Mouse (Mus musculus) embryo, embryonic 11 days (tissue): ENCODE results near the gene Rps21.
"Not testable (repeated sequence)": the region's sequence is repeated elsewhere in the genome, so short reads cannot be mapped to it uniquely, and the experiment has no call there.

Source experiments
- DNase-seq: peaks from one replicate; pipeline ENCODE4 v3.0.0-alpha.2; 2015

The Rps21 gene

DNA sequence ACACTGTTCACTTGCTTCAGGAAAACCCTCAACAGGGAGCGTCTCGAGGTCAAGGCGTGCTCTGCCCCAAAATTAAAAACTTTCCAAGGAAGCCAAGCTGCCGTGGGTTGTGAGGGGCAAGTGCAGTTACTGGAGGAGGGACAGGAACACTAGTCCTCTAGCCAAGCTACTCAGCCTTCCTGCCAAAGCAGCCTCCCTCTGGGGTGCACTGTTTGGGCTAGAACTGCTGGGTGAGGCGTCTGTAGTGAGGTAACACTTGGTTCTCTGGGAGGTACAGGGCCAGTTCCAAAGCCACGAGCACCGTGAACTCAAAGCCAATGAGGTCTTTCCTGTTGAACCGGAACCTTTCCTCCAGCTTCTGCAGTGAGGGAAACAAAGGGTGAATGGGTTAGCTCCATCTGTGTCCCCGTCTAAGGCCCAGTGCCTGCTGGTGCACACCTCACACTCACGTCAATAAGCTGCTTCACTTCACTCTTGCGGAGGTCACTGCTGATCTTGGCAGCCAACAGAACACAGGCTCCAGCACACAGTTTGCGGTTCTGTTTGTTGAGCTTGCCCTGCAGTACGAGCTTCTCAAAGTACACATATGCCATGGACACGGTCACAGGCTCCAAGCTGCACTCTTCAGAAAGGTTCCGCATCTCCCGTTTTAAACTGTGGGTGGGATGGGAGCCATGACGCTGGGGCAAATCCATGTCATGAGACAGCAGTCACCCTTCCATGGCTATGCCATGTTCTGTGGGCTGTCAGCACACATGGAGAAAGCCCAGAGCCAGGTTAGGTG lies 2.8 kb downstream of the Rps21 start:
- DNase-seq: not testable (repeated sequence)

DNA sequence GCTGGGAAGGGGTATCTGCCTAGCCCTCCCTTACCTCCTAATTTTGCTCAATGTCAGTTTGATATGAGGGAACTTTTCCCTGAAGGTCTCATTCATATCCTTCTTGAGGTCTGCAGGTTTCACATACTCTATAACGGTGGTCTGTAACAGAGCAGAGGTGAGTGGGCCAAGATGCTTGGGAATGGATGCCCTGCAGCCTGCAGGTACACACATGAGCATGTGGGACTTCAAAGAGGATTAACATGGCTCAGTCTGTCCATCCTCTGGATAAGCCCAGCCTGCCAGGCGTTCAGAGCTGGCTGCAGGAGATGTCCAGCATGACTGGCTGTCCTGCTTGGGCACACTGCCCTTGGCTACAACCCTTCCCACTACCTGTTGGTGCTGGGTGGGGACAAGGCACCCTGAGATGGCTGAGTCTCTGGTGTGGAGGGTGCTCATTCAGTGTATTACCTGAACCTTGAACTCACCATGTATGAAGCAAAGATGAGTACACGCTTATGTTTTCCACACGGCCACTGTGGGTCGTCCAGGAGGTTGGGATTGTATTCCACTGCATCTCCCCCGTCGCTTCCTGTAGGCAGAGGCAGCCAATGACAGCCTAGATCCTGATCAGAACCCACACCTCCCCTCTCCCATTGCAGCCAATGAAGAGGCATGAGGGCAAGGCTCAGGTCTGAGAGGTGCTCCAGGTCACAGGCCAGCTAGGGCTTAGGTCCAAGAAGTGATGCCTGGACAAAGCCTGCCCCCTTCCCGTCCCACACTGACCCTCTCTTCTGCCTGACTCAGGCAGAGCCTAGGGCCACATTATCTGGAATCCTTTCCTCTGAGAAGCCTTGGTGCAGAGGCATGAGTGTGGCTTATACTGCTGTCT lies 3.7 kb downstream of the Rps21 start:
- DNase-seq: no peak

DNA sequence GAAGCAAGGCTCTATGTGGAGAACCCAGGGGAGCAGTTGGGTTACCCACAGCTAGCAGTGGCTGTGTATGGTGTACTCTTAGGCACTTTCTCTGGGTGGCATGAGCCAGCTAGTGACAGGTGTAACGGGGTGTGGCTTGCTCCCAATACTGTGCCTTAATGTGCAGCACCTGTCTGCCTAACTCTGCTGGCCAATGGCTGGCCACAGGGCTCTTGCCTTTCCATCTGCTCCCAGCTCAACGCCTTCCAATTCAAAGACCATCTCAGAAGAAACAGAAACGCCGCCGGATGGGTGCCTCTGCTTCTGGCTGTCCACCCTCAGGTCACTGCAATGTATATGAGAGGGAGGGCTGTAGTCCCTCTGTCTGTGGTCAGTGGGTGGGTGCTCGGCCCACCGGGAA lies 4.7 kb downstream of the Rps21 start:
- no peak for DNase-seq

DNA sequence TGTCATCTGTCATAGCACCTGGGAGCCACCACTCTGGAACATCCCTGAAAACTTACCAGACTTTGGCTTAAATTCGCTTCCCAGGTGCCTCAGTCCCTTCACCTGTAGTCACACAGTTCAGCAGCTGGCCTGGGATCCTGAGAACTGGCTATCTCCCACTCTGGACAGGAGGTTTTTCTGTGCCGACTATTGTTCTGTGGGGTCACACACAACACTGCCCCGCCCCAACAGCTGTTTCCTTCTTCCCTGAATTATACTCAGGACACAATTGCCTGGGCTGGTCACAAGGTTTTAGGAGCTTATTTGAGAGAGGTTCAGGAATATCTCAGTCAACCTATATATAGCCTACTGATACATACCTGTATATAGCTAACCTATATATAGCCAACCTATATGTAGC lies 5.3 kb downstream of the Rps21 start:
- no peak for DNase-seq

DNA sequence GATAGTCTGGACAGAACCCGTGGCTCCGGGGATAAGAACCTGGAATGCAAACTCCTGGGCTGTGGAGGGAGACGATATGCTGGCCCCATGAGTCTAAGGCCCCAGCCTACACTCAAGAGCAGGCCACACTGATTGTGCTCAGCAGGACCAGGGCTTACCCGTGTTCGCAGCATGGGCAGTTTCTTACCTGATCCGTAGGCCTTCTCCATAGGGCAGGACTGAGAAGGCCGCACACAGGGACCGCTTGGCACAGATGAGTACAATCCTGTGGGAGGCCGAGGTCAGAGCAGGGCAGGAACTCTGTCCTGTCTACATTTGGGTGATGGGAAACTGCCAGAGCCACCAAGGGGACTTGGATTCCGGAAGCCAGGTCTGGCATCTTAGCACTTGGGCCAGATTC lies 5.7 kb downstream of the Rps21 start:
- DNase-seq: no peak

DNA sequence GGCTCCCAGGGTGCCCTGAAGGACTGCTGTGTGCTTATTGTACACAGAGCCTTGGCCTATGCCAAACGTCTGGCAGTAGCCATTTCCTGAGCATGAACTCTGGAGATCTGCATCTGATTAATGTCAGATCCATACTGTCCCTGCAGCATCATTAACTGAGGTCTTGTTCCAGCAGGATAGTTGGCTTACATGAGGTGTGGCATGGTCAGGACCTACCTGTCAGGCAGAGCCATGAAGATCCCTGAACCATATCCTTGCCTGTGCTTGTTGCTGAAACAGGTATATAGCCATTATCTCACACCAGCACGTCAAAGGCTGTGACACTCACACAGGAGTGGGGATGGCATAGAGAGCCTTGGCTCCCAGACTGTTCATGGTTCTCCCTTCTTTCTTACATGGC lies 10.8 kb downstream of the Rps21 start:
- DNase-seq: no peak

DNA sequence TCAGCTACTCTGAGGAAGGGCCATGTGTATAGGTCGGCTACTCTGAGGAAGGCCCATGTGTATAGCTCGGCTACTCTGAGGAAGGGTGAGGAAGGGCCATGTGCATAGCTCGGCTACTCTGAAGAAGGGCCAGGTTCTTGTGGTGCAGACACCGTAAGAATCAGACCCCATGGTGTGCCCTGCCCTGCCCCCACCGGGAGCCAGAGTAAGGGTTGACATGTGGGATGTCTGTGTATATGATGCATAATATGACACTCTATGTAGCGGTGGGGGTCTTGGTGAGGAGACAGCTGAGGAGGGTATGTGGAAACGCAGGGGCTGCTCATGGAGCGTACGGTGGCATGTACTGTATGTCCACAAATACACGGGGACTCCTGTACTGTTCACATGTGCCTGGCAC lies 12.2 kb downstream of the Rps21 start:
- DNase-seq: no peak

DNA sequence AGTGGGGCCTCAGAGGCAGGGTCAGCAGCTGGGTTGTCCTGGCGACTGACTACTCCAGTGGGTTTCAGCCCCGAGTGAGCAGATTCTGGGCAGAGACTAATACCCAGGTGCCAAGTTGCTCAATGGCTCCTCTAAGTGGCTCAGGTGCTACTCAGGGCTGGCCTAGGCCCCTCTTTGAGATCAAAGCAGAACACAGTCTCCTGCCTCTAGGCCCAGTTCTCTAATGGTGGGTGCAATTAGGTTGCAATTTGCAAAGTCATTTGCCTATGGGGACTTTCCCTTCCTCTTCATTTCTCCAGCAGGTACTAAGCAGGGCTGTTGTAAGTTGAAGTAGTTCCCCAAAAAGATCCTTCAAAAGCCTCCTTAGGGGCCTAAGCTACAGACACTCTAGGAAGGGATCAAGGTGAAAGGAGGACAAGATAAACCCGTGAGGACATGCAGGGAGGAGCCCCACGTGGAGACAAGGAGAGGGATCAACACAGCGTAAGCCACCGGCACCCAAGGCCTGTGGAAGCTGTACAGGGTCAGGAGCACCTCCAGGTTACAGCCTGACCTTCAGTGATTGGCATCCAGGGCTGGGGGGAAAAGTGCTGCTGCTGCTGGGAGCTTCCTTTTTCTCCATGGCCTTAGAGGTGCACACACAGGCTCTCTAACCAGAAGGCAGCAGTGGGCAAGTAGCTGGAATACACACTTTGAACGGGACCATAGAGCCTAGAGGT lies 13.5 kb downstream of the Rps21 start:
- DNase-seq: no peak

DNA sequence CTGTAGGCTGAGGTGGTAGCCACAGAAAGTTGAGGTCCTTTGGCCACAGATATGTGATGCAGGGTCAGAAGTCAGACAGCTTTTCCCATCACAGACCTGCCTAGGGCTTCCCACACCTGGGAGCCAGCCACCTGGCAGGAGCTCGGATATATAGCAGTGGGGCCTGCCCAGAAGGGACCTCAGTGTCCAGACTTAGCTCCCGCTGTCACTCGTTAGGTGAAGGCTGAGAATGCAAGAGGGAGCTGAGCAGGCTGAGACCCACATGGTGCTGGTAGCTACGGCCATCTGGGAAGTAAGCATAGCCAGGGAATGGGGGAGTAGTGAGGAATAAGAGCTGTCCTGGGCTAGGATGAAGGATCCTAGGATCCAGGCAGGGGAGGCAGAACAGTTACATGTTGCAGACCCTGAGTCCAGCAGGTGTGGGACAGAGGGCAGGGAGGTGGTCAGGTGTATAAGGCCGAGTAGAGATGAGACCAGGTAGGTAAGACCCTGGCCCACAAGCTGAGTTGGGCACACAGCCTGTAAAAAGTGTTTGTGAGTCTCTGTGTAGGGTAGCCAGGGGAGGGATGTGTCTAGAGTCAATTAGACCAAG lies 14.7 kb downstream of the Rps21 start:
- no peak for DNase-seq

DNA sequence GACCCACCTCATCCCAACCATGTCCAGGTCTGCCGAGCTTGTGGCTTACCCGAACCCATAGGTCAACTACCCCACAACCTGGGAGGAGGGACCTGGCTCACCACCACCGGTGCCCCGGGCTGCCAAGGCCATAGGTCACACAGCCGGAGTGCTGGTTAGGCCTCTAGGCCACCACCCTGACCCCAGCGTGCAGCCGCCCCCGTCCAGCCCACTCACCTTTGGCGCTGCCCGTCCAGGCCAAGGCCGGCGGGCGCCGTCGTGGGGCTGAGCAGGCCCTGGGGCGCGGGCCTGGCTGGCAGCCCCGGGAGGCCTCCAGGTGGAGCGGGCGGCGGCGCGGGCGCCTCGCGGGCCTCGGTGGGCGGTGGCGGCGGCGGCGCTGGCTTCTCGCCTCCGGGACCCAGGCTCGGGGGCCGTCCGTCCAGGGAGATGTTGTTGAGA lies 15.7 kb downstream of the Rps21 start:
- no peak for DNase-seq

DNA sequence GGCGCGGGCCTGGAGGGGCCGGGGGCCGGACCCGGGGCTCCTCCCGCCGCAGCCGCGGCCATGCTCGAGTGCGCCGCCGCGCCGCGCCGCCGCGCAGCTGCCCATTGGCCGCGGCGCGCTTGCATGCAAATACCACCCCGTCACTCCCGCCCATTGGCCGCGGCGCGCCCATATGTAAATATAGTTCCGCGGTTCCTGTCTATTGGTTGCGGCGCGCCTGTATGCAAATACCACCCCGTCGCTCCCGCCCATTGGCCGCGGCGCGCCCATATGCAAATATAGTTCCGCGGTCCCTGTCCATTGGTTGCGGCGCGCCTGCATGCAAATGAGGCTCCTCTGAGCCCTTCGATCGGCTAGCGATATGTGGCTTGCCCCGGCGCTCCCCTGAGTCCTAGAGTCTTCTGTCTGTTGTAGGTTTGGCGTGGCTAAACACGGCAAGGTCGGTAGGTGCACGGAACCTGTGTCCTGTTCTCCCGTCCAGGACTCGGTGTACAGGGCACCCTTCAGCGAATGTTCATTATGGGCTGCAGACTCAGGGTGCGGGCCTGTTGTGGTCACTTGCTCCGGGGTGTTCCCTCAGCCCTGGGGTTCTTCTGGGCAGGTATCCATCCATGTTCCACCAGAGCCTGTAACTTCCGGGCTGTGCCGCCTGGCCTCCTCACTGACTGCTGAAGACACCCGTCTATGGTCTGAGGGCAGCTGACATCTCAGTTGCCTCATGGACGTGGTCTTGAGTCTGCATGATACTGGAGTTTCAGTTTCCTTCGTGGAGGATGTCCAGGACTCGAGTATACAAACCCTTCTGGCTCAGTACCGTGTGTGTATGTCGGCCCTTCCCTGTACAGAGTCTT lies 16.4 kb downstream of the Rps21 start, which contains the start of gene Cables2:
Cables2 (minus strand) TSS at position 103 of the 851 bp plus-strand sequence.
- peak; percentile 99 for DNase-seq

DNA sequence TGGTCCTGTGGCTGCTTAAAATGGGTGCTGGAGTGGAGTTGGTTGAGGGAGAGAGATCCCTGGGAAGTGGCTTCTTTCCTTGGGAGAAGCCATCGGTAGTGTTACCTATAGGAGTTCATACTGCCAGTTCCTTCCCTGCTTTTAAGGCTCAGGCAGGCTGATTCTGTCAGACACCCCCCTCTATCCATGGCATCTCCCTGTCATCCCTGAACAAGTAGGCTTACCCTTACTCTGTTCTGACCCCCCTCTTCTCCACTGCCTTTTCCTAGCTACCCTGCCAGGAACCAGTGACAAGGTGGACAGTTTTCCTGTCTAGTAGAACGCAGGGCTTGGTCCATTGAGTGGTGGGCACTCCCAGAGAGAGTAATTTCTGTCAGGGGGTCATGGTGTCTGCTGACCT lies 17.3 kb downstream of the Rps21 start:
- no peak for DNase-seq

DNA sequence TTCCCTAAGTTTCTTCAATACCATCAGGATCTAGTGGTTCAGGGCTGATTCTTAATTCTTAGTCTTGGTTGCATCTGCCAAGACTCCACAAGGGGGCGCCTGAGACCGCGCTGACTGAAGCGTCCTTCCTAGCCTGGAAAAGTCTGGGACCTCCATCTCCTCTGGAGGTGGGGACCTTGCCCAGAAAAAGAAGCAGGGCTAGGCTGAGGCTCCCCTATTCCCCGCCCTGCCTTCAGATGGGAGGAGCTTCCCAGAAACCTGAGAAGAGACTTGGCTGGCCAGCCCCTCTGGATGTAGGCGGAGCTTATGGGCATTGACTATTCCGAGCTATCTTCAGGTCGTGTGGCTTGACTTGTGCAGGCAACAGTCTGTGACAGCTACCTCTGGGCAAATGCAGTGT lies 18.7 kb downstream of the Rps21 start:
- peak; percentile 90 for DNase-seq

DNA sequence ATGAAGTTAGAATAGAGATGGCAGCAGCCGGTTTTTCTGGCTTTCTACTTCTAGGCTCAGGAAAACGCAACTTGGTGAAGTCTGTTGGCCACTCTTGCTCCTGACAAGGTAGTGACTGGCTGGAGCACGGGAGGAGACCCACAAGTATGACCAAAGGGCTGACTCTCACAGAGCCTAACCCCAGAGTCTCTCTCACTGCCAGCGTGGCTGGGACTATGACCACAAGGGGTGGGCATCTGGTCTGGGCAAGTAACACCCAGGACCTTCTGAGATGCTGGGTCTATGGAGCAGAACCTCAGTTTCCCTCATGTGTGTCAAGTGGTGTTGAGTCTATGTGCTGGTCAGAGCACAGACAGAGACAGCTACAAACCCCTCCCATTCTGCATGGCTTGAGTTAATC lies 19.2 kb downstream of the Rps21 start:
- DNase-seq: no peak

DNA sequence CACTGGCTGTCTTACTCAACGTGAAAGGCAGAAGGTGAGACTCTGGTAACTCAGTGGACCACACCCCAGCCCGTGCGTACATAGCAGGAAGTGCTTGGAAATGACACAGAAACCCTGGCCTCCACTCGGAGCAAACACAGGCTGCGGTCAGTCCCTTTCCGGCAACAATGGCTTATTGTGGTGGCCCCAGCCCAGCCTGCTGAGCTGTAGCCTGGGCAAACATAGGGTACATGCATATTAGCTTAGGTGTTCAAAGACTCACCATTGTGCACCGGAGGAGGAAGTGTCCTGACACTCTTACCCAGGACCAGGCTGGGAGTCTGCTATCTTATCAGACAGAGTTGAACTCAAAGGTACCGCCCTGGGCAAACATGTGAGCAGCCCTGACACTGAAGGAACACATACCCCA lies 19.7 kb downstream of the Rps21 start:
- DNase-seq: no peak

DNA sequence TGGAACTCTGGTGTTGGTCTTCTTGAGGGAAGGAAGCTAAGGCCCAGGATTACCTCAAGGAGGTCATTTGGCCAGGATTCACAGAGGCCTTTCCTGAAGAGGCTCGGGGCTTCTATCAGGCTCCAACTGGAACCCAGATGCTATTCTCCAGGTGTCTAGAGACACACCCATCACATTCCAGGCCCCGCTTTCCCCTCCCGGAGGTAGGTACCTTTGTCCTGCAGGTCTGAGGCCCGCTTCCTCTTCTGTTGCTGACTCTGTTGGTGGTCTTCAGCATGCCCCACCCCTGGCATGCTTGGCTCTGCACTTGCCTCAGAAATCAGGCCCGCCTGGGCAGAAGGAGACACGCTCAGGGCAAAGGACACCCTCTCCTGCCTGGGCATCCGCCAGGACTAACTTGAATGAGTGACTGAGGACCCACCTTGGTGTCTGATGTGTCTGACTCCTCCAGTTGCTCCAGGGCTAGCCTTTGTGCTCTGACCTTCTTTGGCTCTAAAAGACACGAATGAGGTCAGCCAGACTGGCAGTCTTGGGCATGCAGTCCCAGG lies 20.7 kb downstream of the Rps21 start:
- DNase-seq: no peak

DNA sequence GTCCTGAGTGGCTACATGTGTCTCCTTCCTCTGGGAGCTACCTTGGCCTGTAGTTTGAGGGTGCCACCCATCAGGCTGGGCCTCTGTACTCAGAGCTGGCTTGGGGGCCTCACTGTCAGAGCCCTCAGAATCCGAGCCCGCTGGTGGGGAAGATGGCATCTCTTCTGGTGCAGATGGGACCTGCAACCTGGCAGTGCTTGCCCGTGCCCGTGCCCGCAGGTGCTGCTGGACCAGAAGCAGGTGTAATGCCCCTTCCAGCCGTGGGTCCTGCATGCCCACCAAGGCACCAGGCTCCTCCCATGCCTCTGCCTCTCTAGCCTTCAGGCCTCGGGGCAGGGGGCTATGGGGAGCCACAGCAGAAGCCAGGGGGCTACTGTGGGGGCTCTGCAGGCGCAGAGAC lies 22.1 kb downstream of the Rps21 start:
- DNase-seq: no peak

DNA sequence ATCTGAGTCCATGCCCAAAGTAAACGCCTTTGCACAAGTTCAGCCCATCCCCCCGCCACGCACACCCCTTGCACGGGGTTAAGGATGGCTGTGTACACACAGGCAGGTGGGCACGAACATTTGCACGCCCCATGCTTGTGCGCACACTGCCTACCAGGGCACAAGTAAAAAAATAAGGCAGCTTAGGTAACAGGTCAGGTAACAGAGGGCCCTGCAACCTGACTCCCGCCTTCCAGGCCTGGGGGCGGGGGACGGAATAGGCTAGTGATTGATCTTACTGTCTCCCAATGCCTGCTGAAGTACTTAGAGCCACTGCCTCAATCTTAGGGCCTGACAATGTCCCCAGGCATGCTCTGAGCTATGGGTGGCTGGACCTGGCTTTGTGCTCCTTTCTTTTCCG lies 31.8 kb downstream of the Rps21 start:
- peak; percentile 32 for DNase-seq

DNA sequence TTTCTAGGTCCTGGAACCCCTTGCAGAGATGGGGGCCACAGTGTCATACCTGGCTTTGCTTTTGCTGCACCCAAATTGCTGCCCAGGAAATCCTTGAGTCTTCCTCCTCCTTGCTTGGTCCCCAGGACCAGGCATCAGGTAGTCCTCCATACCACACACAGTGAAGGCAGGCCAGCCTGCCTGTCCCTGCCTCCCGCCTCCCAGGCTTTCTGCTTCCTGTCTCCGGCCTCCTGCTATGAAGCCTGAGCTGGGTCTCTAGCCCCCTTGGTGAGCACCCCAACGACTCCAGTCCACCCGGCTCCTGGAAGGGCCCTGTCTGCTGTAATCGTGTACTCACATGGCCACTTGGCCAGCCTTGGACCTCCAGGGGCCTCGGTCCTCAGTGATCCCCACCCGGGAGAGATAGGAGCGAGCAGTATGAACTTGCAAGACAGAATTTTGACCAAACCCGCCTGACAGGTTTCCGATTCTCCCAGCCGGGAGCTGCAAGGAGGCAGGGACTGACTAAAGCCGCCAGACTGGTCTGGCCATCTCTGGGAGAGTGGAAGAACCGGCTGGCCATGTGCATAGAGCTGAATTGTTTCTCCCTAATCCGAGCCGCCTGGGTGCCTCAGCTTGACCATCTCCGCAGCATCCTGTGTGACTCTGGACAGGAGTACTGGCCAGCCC lies 32.4 kb downstream of the Rps21 start, which contains the start of gene Rbbp8nl:
Rbbp8nl (minus strand) TSS at position 440 of the 669 bp plus-strand sequence.
- peak; percentile 36 for DNase-seq

DNA sequence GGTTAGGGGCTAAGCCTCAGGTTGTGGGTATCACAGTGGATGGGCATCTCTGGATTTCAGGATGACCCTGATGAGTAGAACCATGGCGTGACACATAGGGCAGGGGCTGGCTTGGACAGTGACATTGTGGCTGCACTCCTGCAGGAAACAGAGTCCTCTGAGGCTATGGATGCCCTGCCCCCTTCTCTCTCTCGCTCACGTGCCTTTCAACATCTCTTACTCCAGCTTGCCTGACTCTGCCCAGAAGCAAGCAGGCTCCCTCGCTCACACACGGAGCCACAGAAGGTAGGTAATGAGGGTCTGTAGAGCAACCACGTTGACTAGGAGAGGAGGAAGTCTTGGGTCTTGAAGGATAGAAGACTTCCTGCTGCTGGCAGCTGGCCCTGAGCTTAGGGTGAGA lies 33.3 kb downstream of the Rps21 start:
- no peak for DNase-seq

DNA sequence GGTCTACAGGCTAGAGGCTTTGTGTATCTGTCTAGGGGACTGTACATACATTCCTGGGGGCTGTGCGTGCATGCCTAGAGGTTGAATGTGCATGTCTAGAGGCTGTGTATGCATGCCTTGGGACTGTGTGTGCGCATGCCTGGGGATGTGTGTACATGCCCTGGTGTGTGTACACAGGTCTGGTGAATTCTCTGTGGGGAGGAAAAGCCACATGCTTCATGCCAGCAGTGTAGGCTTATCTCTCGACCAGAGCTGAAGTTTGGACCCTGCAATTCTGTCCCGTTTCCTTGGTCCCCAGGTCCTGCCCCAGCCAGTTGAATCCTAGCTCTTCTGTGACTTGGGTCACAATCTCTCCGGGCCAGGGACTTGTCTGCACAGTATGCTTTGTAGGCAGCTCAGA lies 34.4 kb downstream of the Rps21 start:
- DNase-seq: no peak
